Mouse (Mus musculus): ENCODE results near the gene Slc7a11. TPM values are rescaled to one million over a fixed set of nuclear protein-coding genes. Genes with fewer than 3 reads are reported as not detected.

Gene Slc7a11
- polyA plus RNA-seq, 1 experiment from 2014 or later, result 2.8 TPM

GRCm38 (mm10) chr3:50076979-50077378, 366.4 kb downstream of the Slc7a11 start:
- Histone ChIP-seq H3K4me2 (ENCODE audit: low read length) (no peak overlapping the region), H3K4me3 (replicated peaks; ENCODE audit: low read length) (no peak overlapping the region), H3K9me3 (ENCODE audit: control insufficient read depth, low read length) (no peaks in the 10 kb centered on the region), H3K4me1 (replicated peaks; ENCODE audit: control insufficient read depth, insufficient read depth, low read length) (no peaks in the 10 kb centered on the region), H3K27me3 (replicated peaks; ENCODE audit: control insufficient read depth, insufficient read depth, low read length) (no peaks in the 10 kb centered on the region), H3K9ac (replicated peaks; ENCODE audit: low read depth, low read length) (no peak overlapping the region), H3K27ac (ENCODE audit: low read length) (no peak overlapping the region), H3K36me3 (ENCODE audit: control insufficient read depth, insufficient read depth) (no peaks in the 10 kb centered on the region)
- ATAC-seq, result 0 out of 2 replicates have a peak, but pooled peaks have one; percentile 20
- 14% methylated on average over 7 of the region's 7 CpGs for WGBS

GRCm38 (mm10) chr3:50063396-50063795, 380.0 kb downstream of the Slc7a11 start:
- H3K4me3 ChIP-seq (replicated peaks; ENCODE audit: low read length), result no peak overlapping the region
- 92% methylated on average over 4 of the region's 4 CpGs for WGBS
- no peaks in the 10 kb centered on the region for H3K27me3 ChIP-seq (replicated peaks; ENCODE audit: control insufficient read depth, insufficient read depth, low read length)
- no peaks in the 10 kb centered on the region for H3K9me3 ChIP-seq (ENCODE audit: control insufficient read depth, low read length)
- no peak overlapping the region for H3K27ac ChIP-seq (ENCODE audit: low read length)
- H3K9ac ChIP-seq (replicated peaks; ENCODE audit: low read depth, low read length), result no peak overlapping the region
- H3K4me2 ChIP-seq (ENCODE audit: low read length), result no peak overlapping the region
- no peaks in the 10 kb centered on the region for H3K4me1 ChIP-seq (replicated peaks; ENCODE audit: control insufficient read depth, insufficient read depth, low read length)
- ATAC-seq, result no peak
- H3K36me3 ChIP-seq (ENCODE audit: control insufficient read depth, insufficient read depth), result no peaks in the 10 kb centered on the region

- peak; percentile 98 for ATAC-seq
Measured at GRCm38 (mm10) chr3:50044666-50045065, 398.7 kb downstream of the Slc7a11 start.

GRCm38 (mm10) chr3:50044160-50044559, 399.3 kb downstream of the Slc7a11 start:
- Histone ChIP-seq H3K36me3 (ENCODE audit: control insufficient read depth, insufficient read depth) (no peaks in the 10 kb centered on the region), H3K4me2 (ENCODE audit: low read length) (no peak overlapping the region), H3K9me3 (ENCODE audit: control insufficient read depth, low read length) (no peaks in the 10 kb centered on the region), H3K27me3 (replicated peaks; ENCODE audit: control insufficient read depth, insufficient read depth, low read length) (no peaks in the 10 kb centered on the region), H3K27ac (ENCODE audit: low read length) (no peak overlapping the region), H3K9ac (replicated peaks; ENCODE audit: low read depth, low read length) (no peak overlapping the region), H3K4me3 (replicated peaks; ENCODE audit: low read length) (no peak overlapping the region), H3K4me1 (replicated peaks; ENCODE audit: control insufficient read depth, insufficient read depth, low read length) (peaks cover 4% of the 10 kb centered on the region)
- ATAC-seq, result peak; percentile 45; the same call in 1 of the 2 replicates

More at GRCm38 (mm10) chr3:50044666-50045065, 398.7 kb downstream of the Slc7a11 start:
- H3K27me3 ChIP-seq (replicated peaks; ENCODE audit: control insufficient read depth, insufficient read depth, low read length), result no peaks in the 10 kb centered on the region
- H3K27ac ChIP-seq (ENCODE audit: low read length), result no peak overlapping the region
- no peak overlapping the region for H3K4me3 ChIP-seq (replicated peaks; ENCODE audit: low read length)
- H3K9me3 ChIP-seq (ENCODE audit: control insufficient read depth, low read length), result no peaks in the 10 kb centered on the region
- H3K4me2 ChIP-seq (ENCODE audit: low read length), result no peak overlapping the region
- H3K9ac ChIP-seq (replicated peaks; ENCODE audit: low read depth, low read length), result no peak overlapping the region
- H3K36me3 ChIP-seq (ENCODE audit: control insufficient read depth, insufficient read depth), result no peaks in the 10 kb centered on the region
- H3K4me1 ChIP-seq (replicated peaks; ENCODE audit: control insufficient read depth, insufficient read depth, low read length), result peaks cover 4% of the 10 kb centered on the region
- WGBS, result 40% methylated on average over 5 of the region's 5 CpGs

GRCm38 (mm10) chr3:50041141-50041540, 402.3 kb downstream of the Slc7a11 start:
- Histone ChIP-seq H3K9ac (replicated peaks; ENCODE audit: low read depth, low read length) (no peak overlapping the region), H3K4me1 (replicated peaks; ENCODE audit: control insufficient read depth, insufficient read depth, low read length) (peaks cover 6% of the 10 kb centered on the region), H3K9me3 (ENCODE audit: control insufficient read depth, low read length) (no peaks in the 10 kb centered on the region), H3K27ac (ENCODE audit: low read length) (no peak overlapping the region), H3K4me2 (ENCODE audit: low read length) (no peak overlapping the region), H3K27me3 (replicated peaks; ENCODE audit: control insufficient read depth, insufficient read depth, low read length) (no peaks in the 10 kb centered on the region), H3K36me3 (ENCODE audit: control insufficient read depth, insufficient read depth) (no peaks in the 10 kb centered on the region), H3K4me3 (replicated peaks; ENCODE audit: low read length) (no peak overlapping the region)
- 94% methylated on average over 2 of the region's 2 CpGs for WGBS
- no peak for ATAC-seq

- Histone ChIP-seq H3K9ac (replicated peaks; ENCODE audit: low read depth, low read length) (no peak overlapping the region), H3K4me2 (ENCODE audit: low read length) (no peak overlapping the region), H3K36me3 (ENCODE audit: control insufficient read depth, insufficient read depth) (no peaks in the 10 kb centered on the region), H3K4me3 (replicated peaks; ENCODE audit: low read length) (no peak overlapping the region), H3K4me1 (replicated peaks; ENCODE audit: control insufficient read depth, insufficient read depth, low read length) (peaks cover 9% of the 10 kb centered on the region), H3K27me3 (replicated peaks; ENCODE audit: control insufficient read depth, insufficient read depth, low read length) (no peaks in the 10 kb centered on the region), H3K9me3 (ENCODE audit: control insufficient read depth, low read length) (no peaks in the 10 kb centered on the region), H3K27ac (ENCODE audit: low read length) (peak overlapping the region; percentile 18; the same call in 1 of the 2 replicates)
- peak; percentile 23; the same call in 1 of the 2 replicates for ATAC-seq
- WGBS, result 49% methylated on average over 9 of the region's 9 CpGs
Measured at GRCm38 (mm10) chr3:50035875-50036528, 407.4 kb downstream of the Slc7a11 start.

GRCm38 (mm10) chr3:50033325-50033724, 410.1 kb downstream of the Slc7a11 start:
- H3K4me2 ChIP-seq (ENCODE audit: low read length), result no peak overlapping the region
- WGBS, result 81% methylated on average over 3 of the region's 3 CpGs
- no peak overlapping the region for H3K4me3 ChIP-seq (replicated peaks; ENCODE audit: low read length)
- no peaks in the 10 kb centered on the region for H3K9me3 ChIP-seq (ENCODE audit: control insufficient read depth, low read length)
- no peak for ATAC-seq
- peaks cover 9% of the 10 kb centered on the region for H3K4me1 ChIP-seq (replicated peaks; ENCODE audit: control insufficient read depth, insufficient read depth, low read length)
- no peak overlapping the region for H3K27ac ChIP-seq (ENCODE audit: low read length)
- H3K27me3 ChIP-seq (replicated peaks; ENCODE audit: control insufficient read depth, insufficient read depth, low read length), result no peaks in the 10 kb centered on the region
- no peaks in the 10 kb centered on the region for H3K36me3 ChIP-seq (ENCODE audit: control insufficient read depth, insufficient read depth)
- H3K9ac ChIP-seq (replicated peaks; ENCODE audit: low read depth, low read length), result no peak overlapping the region

GRCm38 (mm10) chr3:50026039-50026438, 417.4 kb downstream of the Slc7a11 start:
- Histone ChIP-seq H3K4me1 (replicated peaks; ENCODE audit: control insufficient read depth, insufficient read depth, low read length) (no peaks in the 10 kb centered on the region), H3K27ac (ENCODE audit: low read length) (no peak overlapping the region), H3K4me3 (replicated peaks; ENCODE audit: low read length) (no peak overlapping the region), H3K27me3 (replicated peaks; ENCODE audit: control insufficient read depth, insufficient read depth, low read length) (no peaks in the 10 kb centered on the region), H3K9ac (replicated peaks; ENCODE audit: low read depth, low read length) (no peak overlapping the region), H3K9me3 (ENCODE audit: control insufficient read depth, low read length) (no peaks in the 10 kb centered on the region), H3K36me3 (ENCODE audit: control insufficient read depth, insufficient read depth) (no peaks in the 10 kb centered on the region), H3K4me2 (ENCODE audit: low read length) (no peak overlapping the region)
- 63% methylated on average over 5 of the region's 5 CpGs for WGBS
- no peak for ATAC-seq

- WGBS, result 10% methylated on average over 4 of the region's 4 CpGs
- Histone ChIP-seq H3K27ac (ENCODE audit: low read length) (peak overlapping the region; percentile 53), H3K4me3 (replicated peaks; ENCODE audit: low read length) (no peak overlapping the region), H3K4me2 (ENCODE audit: low read length) (no peak overlapping the region; the same call in 1 of the 2 replicates), H3K9ac (replicated peaks; ENCODE audit: low read depth, low read length) (no peak overlapping the region), H3K4me1 (replicated peaks; ENCODE audit: control insufficient read depth, insufficient read depth, low read length) (peaks cover 7% of the 10 kb centered on the region), H3K9me3 (ENCODE audit: control insufficient read depth, low read length) (no peaks in the 10 kb centered on the region), H3K36me3 (ENCODE audit: control insufficient read depth, insufficient read depth) (no peaks in the 10 kb centered on the region), H3K27me3 (replicated peaks; ENCODE audit: control insufficient read depth, insufficient read depth, low read length) (no peaks in the 10 kb centered on the region)
- ATAC-seq, result peak; percentile 99
Measured at GRCm38 (mm10) chr3:50014396-50014795, 429.0 kb downstream of the Slc7a11 start.

Data from forebrain, embryonic 16.5 days (tissue).